In the genomic region with DNA sequence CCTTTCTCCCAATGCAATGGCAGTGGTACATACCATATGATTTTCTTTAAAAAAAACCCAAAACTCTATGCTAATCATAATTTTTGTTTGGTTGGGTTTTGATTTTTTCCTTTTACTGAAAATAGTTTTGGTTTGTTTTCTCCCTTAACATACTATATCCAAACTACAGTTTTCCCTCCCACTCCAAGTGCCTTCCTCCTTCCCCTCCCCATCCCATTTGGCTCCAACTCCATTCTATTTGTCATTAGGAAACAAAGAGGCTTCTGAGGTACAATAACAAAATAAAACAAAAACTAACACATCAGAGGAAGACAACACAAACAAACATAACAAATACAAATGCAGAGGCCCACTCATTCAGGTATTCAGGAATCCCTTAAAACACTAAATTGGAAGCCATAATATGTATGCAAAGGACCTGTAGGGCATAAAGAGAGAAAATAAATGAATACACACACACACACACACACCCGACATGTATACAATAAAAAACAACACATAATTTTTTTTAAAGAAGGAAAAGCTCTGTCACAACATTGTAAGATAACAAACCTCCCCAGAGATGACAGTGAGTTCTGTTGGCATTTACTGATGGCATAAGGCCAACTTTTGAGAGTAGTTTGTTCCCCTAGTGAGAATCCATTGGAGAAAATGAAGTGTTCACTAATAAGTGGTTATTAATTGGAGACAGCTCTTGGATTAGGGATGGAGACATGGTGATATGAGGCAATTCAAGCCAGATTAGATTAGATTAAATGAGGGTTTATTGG, we compare ENCODE assay signal across 21 mouse cellular contexts.
"Had no signal": no experiment of that assay in that cellular context is flagged by ENCODE, and none has a peak within 500 bp of the region (broad histone marks: within the 10 kb centered on the region; RNA-seq: fewer than 3 reads in every experiment).

No protein-coding gene starts in this region.

- H3K9me3 ChIP-seq: liver, embryonic 13.5 days; liver, embryonic 15.5 days; midbrain, embryonic 12.5 days; neural tube, embryonic 13.5 days; neural tube, embryonic 15.5 days had no signal

- DNase-seq: liver, embryonic 13.5 days; liver, postnatal 0 days; lung, adult 2 months; lung, postnatal 14 days; midbrain, embryonic 14.5 days; retina, postnatal 1 day; right cerebral cortex, adult 18-20 months; right cerebral cortex, postnatal 25 days; right cerebral cortex, postnatal 4 days; spleen, adult 18-20 months; thymus, adult 18-20 months; thymus, postnatal 14 days; thymus, postnatal 36 days had no signal

- H3K4me2 ChIP-seq: liver, embryonic 13.5 days; liver, embryonic 15.5 days; midbrain, embryonic 12.5 days; neural tube, embryonic 13.5 days; neural tube, embryonic 15.5 days had no signal

- H3K4me3 ChIP-seq: liver, embryonic 13.5 days; liver, embryonic 15.5 days; megakaryocyte, embryonic 14.5 days; midbrain, embryonic 12.5 days; myocyte; neural tube, embryonic 13.5 days; neural tube, embryonic 15.5 days had no signal

- ATAC-seq: liver, postnatal 0 days; midbrain, embryonic 16.5 days had no signal

- H3K27me3 ChIP-seq: liver, embryonic 13.5 days; liver, embryonic 15.5 days; megakaryocyte, embryonic 14.5 days; midbrain, embryonic 12.5 days; neural tube, embryonic 13.5 days; neural tube, embryonic 15.5 days had no signal

- H3K4me1 ChIP-seq: liver, embryonic 13.5 days; liver, embryonic 15.5 days; megakaryocyte, embryonic 14.5 days; midbrain, embryonic 12.5 days; neural tube, embryonic 13.5 days; neural tube, embryonic 15.5 days had no signal

- H3K36me3 ChIP-seq: liver, embryonic 13.5 days; liver, embryonic 15.5 days; midbrain, embryonic 12.5 days; neural tube, embryonic 13.5 days; neural tube, embryonic 15.5 days had no signal

- H3K27ac ChIP-seq: liver, embryonic 13.5 days; liver, embryonic 15.5 days; macrophage; midbrain, embryonic 12.5 days; neural tube, embryonic 13.5 days; neural tube, embryonic 15.5 days had no signal

- H3K9ac ChIP-seq: liver, embryonic 13.5 days; liver, embryonic 15.5 days; liver, postnatal 0 days; midbrain, embryonic 12.5 days; neural tube, embryonic 13.5 days; neural tube, embryonic 15.5 days had no signal
